Mouse (Mus musculus): Measurements from ENCODE around the gene Rtn4rl1. TPM values are rescaled to one million over a fixed set of nuclear protein-coding genes. Genes with fewer than 3 reads are reported as not detected.
"Not testable (repeated sequence)": the region's sequence is repeated elsewhere in the genome, so short reads cannot be mapped to it uniquely, and the experiment has no call there.

Rtn4rl1 gene
- total RNA-seq, 2 experiments from 2014 or later: 6.0 to 10.0 TPM

DNA sequence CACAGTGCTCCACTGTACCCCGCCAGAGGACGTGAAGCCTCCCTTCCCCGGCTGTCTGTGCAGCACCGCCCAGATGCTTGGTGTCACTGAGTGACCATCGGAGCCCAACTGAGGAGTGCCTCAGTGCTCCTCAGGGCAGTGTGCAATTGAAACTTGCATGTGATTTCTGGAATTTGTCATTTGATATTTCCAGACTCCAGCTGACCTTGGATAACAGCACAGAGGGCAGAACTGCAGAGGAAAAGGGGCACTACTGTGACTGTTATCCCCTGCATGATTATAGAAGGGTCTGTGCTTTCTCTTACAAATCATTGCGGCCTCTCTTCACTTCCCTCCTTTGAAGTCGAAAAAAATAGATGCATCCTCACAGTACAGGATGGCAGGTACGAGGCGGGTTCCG is 94.4 kb downstream of the Rtn4rl1 start:
- DNase-seq: no peak
- intact Hi-C loops (cut with DNase I): no loop called here

DNA sequence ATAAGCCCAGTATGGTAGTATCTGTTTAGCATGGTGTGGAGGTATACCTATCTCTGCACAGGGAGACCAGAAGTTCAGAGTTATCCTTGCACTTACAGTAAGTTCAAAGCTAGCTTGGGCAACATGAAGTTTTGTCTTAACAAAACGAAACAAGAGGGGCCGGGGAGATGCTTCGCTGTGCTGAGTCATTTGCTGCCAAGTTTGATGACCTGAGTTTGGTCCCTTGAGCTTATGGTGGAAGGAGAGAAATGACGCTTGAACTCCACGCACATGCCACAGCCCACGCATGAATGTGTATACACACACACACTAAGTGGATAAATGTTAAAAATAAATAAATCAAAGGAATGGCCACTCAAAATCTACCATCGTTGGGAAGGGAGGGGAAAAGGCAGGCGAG is 94.9 kb downstream of the Rtn4rl1 start:
- intact Hi-C loops (cut with DNase I): no loop called here
- DNase-seq: no peak

DNA sequence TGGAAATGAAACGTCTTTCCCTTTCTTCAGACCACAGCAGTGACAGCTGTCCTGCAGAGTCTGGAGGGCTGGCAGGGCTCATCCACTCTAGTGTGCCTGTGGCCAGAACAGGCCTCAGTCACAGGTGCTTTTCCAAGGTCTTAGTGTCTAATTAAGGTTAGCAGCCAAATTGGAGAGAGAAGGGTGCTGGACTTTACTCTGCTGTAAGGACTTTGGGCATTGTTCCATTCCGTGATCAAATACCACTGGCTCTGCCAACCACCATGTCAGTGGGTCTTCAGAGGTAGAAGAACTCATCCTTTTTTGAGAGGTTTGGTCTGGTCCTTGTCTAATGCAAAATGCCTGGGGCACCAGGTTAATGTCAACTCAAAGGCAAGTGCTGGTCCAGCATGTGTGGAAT is 95.5 kb downstream of the Rtn4rl1 start:
- DNase-seq: no peak
- intact Hi-C loops (cut with DNase I): no loop called here

DNA sequence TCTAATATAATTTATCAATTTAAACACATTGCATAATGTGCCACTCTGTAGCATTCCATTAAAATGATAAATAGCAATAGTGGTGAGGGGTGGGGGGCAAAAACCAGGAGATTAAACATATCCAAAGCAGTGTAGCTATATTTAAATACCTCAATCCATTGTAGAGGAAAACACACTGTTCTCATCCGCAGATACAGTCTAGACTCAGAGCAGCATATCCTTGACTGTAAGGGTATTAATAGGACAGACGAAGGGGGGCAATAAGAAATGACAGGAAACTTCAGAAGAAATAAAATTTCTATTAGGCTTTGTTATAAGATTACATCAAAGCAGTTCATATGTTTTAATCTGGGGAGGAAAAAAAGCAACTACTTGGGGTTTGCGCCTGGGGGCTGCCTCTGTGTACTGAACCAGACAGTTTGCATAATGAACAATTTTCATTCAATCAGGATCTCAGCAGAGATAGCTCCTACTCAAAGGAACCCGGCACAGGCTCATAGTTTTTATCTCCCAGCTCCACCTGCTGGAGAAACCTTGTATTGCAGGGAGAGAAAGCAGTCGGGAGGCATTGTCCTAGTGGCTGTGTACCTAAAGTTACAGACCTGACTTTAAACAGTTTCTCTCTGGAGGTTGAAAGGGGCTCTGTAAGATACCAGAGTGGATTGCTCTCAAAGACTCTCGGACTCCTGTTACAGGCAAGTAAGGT is 97.1 kb downstream of the Rtn4rl1 start:
- intact Hi-C loops (cut with DNase I): loop anchor here (1.0 to 10.0 kb wide), 5 partner anchors 38 to 344 kb away; partner anchors contain the start of gene Rtn4rl1
- DNase-seq: peak; percentile 92 to 93

DNA sequence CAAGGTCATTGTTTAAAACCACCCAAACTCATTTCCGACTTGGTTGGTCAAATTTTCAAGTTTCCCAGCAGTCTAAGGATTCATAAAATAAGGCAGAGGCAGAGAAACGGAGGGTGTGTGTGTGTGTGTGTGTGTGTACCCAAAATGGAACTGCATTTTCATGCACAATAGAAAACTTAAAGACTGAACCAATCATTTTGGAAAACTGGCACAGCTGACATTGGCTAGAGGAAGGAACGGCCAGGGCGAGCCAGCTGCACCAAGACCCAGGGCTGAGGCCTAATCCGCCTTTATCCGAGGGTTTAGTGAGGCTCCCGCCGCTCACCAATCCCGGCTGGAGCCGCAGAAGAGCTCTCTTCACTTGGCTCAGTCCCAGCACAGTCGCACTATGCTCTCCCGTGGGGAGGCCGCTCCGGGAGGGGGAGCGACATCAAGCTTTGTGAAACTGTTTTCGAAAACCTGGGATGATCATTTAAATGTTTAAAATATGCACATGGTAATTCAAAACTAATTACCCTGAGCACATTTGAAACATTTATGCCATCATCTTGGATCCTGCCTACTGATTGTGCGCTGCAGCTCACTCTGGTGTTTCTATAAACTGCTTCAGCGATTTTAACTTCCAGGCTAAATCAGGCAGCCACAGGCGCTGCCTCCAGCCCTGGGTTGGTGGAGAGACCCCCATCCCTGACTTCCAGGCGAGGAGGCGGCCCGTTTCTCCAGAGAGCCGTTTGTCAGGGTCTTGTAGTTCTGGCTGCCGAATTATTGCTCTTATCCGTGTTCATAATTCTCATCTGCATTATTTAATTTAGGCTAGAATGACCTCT is 98.0 kb downstream of the Rtn4rl1 start:
- intact Hi-C loops (cut with DNase I): loop anchor here (1.0 to 10.0 kb wide), 5 partner anchors 39 to 345 kb away; partner anchors contain the start of gene Rtn4rl1
- DNase-seq: no peak

DNA sequence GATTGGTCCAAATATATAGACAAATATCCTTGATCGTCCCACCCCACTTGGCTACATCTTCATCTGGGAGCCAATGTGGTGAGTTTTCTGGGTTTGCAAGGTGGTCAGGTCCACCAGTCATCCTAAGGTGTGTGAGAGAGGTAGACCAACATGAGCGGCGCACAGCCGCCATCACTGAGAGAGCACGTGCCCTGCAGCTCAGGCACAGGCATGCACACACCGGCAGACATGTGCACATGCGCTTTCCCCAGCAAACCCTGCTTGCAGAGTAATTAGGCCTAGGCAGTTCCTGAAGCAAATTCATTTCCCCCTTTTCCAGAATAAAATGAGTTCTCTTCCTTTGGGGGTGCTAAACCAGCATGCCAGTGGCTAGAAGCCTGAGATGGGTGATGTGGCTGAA is 98.7 kb downstream of the Rtn4rl1 start:
- intact Hi-C loops (cut with DNase I): loop anchor here (5.0 to 10.0 kb wide), 2 partner anchors 40 to 307 kb away; no protein-coding TSS in a partner anchor
- no peak for DNase-seq

DNA sequence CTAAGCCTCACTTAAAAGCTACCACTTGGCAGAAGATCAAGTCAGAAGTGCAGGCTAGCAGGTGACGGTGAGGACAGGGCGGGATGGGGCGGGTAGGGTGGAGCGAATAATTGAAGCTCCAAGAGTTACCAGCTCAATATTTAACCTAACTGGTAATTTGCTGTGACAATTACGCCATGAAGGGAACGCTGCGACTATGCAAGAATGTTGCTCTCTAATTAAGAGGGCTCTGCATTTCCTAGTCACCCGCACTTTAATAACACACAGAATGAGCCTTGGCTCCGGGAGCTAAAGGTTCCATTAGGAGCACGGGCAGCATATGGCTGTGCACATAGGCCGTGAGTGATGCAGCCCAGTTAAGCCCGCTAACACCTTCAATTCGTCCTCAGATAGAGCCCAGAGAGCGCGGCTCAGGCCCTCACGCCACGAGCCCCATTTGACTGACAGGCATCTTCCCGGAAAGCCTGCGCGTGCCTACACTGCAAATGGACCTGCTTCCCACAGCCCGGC is 100.3 kb downstream of the Rtn4rl1 start:
- no peak for DNase-seq
- intact Hi-C loops (cut with DNase I): loop anchor here (5.0 to 10.0 kb wide), 2 partner anchors 42 to 309 kb away; no protein-coding TSS in a partner anchor

DNA sequence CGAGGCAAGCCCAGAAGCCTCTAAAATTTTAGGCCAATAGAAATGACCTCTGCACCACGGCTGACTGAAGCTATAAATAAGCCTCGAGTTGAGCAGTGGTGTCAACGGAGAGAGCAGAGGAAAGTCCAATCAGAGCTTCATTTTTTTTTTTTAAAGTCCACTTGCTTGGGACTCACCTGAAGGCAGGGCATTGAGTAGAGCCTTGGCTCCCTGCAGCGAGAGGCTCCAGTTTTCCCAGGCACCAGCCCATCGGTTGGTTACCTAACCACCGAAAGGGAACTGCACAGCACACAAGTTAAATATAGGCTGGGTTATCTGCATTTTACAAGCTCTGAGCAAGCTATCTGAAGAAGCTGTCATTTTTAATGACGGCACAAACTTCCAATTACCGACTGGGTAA is 101.3 kb downstream of the Rtn4rl1 start:
- intact Hi-C loops (cut with DNase I): loop anchor here (5.0 to 10.0 kb wide), 2 partner anchors 43 to 310 kb away; no protein-coding TSS in a partner anchor
- DNase-seq: no peak

DNA sequence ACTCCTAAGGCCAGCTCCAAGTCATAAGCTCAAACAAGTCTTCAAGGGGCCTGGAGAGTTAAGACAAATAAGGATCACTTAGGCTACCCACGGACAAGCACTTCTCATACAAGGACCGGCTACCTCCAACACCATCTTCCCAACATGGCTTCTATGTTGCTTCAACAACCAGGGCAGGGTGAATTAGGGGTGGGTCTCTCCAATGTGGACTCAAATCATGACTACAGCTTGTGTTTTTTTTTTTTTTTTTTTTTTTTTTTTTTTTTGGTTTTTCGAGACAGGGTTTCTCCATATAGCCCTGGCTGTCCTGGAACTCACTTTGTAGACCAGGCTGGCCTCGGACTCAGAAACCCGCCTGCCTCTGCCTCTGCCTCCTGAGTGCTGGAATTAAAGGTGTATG is 102.0 kb downstream of the Rtn4rl1 start:
- intact Hi-C loops (cut with DNase I): loop anchor here (10.0 kb wide), 1 partner anchor 311 kb away; no protein-coding TSS in a partner anchor
- not testable (repeated sequence) for DNase-seq

DNA sequence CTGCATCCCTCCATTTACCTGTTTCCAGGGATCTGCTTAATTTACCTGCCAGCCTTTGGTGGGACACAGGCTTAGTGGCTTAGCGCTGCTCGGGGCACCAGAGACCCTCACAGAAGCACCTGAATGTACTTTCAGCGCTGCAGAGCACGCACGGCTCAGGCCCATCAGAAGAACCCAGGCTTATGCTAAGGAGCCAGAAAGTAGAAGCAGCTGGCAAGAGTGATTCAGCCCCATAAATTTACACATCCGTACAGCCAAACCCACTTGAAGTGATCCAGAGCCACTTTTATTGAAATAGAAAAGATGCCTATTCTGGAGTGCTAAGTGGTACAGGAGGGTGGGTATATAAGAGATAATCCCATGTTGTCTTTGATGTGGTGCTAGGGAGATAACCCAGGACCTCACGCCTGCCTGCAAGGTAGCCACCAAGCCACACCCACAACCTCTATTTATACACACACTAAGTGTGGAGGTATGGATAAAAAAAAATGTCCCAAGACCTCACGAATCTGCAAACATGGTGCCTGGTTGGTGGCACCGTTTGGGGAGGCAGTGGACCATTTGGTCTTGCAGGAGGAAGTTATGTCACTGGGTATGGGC is 102.9 kb downstream of the Rtn4rl1 start:
- intact Hi-C loops (cut with DNase I): loop anchor here (10.0 kb wide), 1 partner anchor 312 kb away; no protein-coding TSS in a partner anchor
- DNase-seq: no peak

DNA sequence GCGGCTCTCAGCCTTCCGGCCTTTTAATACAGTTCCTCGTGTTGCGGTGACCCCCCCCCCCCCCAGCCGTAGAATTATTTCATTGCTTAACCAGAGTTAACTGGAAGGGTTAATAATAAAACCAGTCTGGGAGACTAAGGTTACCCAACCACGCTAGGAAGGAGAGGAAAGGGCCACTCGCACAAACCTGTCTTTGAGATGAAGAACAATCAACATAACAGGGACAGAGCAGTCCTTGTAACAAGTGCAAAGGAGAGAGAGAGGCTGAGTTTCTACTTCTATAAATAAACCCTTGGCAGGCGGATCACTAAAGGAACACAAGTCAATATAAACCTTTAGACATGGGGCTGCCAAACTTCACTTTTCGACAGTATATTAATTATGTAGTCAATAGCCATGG is 104.0 kb downstream of the Rtn4rl1 start:
- no peak for DNase-seq
- intact Hi-C loops (cut with DNase I): loop anchor here (10.0 kb wide), 1 partner anchor 313 kb away; no protein-coding TSS in a partner anchor

DNA sequence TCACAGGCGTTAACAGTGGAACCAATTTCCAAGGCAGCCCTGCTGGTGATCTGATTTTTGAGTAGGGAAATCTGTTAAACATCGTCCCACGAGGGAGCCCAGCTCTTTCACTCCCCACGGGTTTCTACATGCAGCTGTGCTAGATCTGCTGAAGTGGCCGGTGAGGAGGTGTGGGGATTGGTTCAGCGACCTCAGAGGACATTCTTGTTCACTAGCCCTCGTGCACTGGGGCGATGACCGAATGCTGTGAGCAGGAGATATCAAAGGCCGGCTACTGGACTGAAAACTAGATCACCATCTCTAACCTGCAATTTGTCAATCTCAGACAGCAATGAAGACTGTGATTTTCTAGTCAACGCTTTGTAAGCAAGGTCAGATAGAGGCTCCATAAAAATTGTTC is 104.9 kb downstream of the Rtn4rl1 start:
- intact Hi-C loops (cut with DNase I): loop anchor here (10.0 kb wide), 1 partner anchor 314 kb away; no protein-coding TSS in a partner anchor
- peak in 1 of 2 experiments; percentile 24 for DNase-seq

DNA sequence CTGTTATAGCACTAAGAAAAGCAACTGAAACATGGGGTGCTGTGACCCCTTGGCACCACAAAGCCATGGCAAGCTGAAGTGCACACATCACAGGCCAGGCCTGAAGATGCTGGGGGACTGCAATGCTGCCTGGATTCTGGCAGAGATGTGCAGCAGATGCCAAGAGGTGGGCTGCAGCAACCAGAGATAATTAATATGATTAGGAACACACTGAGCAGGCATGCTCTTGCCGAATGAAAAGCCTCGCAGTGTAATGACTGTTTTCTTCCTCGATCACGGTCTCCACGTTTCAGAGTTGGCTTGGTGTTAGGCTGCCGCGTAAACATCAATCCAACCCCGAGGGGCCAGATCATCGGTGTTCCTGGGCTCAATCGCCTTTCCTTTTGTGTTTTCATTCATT is 106.2 kb downstream of the Rtn4rl1 start:
- intact Hi-C loops (cut with DNase I): loop anchor here (10.0 kb wide), 1 partner anchor 315 kb away; no protein-coding TSS in a partner anchor
- DNase-seq: no peak

DNA sequence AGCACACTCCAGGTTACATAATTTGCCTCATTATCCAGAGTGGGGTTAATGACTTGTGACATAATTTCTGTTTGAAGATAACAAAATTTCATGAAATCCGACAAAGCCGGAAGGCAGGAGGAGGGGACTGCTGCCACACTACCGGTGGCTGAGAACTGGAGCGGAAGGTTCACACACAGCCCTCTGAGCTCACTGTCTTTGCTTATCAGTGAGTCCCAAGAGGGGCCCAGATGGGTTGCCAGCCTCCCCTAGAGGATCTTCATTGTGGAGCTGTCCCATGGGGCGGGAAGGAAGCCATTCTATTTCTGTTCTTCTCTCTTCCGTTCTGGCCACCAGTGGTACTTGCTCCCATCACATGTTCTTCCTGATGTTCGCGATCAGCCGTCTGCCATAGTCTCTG is 107.4 kb downstream of the Rtn4rl1 start:
- no peak for DNase-seq
- intact Hi-C loops (cut with DNase I): no loop called here

DNA sequence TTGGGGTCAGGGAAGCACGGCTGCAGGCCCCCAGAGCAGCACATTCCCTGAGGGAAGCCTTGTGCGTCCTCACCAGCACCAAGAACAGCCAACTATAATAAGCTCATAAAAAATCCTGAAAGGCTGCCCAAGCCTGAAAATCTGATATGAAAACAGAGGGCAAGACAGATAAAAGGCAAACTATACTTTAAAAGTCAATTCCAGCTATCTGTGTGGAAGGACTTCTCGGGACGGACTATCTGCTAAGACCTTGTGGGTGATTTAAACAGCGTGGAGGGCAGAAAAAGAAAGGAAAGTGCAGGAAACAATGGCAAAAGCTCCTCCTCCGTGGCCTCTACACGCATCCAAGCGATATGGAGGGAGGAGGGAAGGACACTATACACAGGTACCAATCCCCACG is 111.2 kb downstream of the Rtn4rl1 start:
- intact Hi-C loops (cut with DNase I): no loop called here

DNA sequence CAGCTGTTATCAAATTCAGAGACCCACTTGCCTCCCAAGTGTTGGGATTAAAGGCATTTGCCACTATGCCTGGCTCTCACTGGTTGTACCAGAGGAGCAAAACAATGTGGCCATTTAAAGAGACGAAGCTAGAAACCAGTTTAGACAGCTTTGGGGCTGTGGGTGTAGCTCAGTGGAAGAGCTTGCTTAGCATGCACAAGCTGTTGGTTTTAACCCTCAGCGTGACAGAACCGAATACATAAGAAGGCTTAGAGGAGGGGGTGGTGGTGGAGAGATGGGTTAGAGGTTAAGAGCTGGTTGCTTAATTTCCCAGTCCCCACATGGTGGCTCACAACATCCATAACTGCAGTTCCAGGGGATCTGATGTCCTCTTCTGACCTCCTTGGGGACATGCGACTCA is 115.1 kb downstream of the Rtn4rl1 start:
- no peak for DNase-seq
- intact Hi-C loops (cut with DNase I): no loop called here

More for the DNA sequence above, 111.2 kb downstream of the Rtn4rl1 start:
- DNase-seq: no peak

DNA sequence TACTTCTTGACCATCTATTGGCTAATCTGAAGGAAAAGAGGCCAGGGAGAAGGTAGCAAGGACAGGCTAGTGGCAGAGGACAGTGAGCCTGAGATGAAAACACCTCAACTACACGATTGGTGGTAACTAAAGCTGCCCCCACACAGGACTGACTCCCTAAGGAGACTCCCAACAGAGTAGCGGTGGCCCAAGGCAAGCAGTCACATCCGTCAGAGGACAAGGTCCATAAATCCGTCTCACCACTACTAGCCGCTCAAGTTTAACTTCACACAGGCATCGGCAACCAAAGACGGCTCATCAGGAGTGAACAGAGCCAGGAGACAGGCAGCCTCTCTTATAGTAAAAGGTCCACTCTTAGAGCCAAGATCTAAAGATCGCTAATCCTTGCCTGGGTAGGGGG is 117.2 kb downstream of the Rtn4rl1 start:
- DNase-seq: no peak
- intact Hi-C loops (cut with DNase I): no loop called here

DNA sequence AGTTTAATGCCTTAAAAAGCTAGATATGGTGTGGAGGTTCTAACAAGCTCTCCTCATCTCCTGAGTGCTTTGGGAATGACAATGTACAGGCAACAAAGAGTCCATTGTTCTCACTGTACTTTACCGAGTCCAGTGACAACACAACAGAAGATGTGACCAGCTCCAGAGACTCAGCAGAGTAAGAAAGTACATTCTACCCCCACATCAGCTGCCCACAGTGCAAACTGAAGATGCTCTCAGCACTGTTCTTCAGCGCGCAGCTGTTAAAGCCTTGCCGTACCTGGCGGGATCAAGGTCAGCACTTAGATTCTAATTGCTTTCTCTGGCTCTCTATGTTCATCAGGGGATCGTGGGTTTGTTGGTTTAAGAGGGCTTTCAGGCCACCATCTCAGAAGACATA is 118.2 kb downstream of the Rtn4rl1 start:
- no peak for DNase-seq
- intact Hi-C loops (cut with DNase I): no loop called here

DNA sequence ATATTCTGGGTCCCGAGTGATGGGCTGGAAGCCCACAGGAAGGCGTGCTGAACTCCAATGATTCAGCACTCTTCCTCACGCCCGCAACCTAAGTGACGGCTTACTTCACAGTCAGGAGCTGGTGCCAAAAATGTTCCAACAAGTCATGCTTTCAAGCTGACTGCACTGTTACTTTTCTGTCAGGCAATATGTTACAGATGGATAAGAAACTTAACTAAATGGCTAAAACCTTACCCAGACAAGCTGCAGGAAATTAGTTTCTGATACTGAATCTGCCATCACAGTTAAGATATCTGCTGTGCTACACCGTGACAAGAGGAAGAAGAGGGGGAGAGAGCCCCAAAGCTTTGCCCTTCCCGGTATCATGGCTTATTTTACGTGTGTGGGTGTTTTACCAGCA is 120.3 kb downstream of the Rtn4rl1 start:
- intact Hi-C loops (cut with DNase I): no loop called here
- DNase-seq: no peak

All from heart, postnatal 36 days (tissue).